Mouse (Mus musculus) forebrain, embryonic 11.5 days (tissue): ENCODE measurements around the gene Usp38. TPM values are rescaled to one million over a fixed set of nuclear protein-coding genes. Genes with fewer than 3 reads are reported as not detected.

Experiments
- polyA plus RNA-seq: library from polyadenylated mRNA; unstranded; fragments of >200 nt; fragmentation: Nextera tagmentation; extraction: Ambion mirVana; gene quantifications from 2 replicates; pipeline ENCODE4 v1.2.1, GENCODE M21; 2014

Usp38 gene
- polyA plus RNA-seq, 1 experiment from 2014 or later: 32.1 TPM

Other genes starting within 250 kb of the Usp38 start
- gene Gab1, start 134.4 kb downstream of the Usp38 start, polyA plus RNA-seq: 19.1 TPM in 2 replicates